Mouse (Mus musculus) testis, postnatal 10 days (tissue): ENCODE data around the gene Fam107a.

Experiments used
- DNase-seq: peaks from one replicate; pipeline ENCODE4 v3.0.0; 2021; ENCODE audit warnings: low spot score

The Fam107a gene

DNA sequence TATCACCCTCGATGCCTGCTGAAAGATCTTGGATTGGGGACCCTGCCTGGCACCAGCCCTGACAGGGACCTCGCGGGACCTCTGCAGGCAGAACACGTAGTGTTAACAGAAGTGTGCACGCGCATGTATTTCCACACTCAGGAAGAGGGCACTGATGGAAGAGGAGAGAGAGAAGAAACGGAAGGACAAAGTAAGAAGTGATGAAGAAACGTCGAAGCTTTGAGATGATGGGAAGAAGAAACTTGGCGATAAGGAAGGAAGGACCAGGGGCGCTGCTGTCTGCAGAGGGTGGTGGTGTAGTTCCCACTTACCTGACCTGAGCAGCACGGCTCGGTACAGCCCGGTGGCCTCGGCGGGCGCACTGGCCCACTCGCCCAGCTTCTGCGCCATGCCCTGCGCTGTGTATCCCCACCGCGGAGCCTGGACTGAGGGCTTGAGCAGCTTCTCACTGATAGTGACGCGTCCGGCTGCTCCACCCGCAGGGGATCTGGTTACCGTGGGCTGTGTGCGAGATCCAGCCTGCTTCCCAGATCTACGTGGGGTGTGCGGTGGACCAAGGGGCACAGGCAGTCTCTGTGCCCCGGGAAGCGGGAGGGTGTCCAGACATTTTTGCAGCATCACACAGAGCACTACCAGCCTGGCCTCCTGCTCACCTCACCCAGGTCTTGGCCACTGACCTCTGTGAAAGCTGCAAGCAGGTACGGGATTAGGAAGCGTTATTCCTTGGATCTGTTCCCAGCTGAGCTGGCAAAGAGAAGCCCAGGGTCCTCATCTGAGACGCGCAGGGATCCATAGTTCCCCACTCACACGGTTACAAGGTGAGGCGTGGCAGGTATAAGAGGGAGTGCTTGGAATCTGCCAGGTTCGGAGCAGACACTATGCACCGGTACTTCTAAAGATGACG lies at the start of gene Fam107a:
TSS of gene Fam107a (minus strand) at position 830 of the 904 bp plus-strand sequence.
- DNase-seq = no peak

DNA sequence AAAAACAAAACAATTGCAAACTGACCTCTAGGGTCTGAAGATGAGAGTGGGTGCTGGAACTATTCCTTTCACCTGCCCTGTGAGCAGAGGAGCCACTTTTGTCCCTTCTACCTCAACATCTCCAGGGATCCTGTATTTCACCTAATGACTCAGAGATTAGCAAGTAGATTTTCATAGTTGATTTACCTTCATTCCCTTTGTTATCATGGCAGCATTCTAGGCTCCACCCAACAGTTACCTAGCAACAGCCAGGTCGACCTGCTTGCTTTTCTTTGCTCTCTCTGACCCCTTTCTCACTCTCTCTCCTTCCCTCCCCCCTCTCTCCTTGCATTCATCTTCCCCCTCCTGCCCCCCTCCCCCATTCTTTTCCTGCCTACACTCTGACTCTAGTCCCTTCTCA lies 49.3 kb upstream of the Fam107a start:
- DNase-seq = no peak

DNA sequence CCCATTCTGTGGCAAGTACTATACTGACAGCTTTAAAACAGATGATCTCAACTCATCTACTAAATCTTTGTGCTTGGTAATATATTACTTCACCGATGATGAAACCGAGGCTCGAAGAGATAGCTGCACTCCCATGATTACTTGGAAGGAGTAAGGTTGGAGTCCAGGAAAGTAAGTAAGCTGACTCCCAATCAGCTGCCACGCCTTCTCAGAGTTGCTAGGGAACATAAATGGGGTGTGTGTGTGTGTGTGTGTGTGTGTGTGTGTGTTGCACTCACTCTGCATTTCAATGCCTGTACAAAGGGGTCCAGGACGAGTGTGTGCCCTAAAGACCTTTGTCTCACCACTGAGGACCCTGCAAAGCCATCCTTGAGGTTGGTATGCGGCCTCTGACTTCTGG lies 48.0 kb upstream of the Fam107a start:
- no peak for DNase-seq

DNA sequence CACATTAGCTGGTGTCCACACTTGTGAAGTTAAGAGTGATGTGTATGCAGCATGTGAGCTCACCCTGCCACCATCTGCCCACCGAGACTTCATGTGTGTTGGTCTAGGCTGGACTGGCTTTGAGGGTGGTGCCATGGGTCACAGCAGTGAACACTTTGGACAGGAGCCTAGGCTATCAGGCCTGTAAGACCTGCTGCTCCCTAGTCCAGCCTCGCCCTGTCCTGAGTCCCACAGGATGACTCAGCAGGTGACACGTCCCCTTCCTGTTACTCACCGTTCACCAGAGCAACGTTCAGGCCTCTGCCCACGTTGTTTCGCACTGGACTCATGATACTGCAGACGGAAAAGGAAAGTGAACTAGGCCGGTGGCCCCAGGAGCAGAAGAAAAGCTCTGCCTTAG lies 39.0 kb upstream of the Fam107a start:
- no peak for DNase-seq

DNA sequence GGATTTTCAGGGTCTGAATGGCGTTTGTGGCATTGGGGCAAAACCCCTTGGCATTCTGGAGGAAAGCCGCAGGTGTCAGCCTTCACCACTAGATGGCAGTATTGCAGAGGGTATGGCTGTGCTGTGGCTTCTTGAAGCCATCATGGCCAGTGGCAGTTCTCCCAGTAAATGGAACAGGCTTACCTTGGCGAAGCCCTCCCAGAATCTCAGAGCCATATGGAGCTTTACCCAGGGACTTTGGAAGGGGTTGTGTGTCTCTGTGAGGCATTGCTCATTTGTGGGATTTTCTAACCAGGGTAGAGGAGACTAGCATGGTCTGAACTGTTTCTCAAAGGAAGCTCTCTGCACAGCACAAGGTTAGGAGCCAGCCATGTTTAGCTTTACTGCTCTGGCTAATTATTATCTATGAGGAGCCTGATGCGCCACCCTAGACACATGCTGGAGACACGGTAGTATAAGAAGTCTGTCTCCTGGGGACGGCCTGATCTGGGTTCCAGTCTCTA lies 38.2 kb upstream of the Fam107a start:
- peak; percentile 78 for DNase-seq

DNA sequence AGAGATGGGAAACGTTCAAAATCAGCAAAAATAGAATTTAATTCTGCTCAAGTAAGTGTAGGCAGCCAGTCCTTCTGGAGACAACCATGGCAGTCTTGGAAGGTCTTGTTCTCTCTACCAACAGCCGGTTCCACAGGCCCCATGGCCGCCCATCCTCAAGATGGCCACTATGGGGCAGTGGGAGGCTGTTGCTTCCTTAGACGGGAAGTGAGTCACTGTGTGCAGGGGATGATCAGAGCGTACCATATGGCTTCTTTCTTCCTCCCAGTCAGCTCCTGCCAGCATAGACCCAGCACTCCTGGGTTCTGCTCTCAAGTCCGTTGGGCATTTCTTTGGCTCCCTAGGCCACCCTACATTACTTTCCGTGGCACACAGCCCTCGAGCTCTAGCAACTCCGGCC lies 31.1 kb upstream of the Fam107a start:
- no peak for DNase-seq

DNA sequence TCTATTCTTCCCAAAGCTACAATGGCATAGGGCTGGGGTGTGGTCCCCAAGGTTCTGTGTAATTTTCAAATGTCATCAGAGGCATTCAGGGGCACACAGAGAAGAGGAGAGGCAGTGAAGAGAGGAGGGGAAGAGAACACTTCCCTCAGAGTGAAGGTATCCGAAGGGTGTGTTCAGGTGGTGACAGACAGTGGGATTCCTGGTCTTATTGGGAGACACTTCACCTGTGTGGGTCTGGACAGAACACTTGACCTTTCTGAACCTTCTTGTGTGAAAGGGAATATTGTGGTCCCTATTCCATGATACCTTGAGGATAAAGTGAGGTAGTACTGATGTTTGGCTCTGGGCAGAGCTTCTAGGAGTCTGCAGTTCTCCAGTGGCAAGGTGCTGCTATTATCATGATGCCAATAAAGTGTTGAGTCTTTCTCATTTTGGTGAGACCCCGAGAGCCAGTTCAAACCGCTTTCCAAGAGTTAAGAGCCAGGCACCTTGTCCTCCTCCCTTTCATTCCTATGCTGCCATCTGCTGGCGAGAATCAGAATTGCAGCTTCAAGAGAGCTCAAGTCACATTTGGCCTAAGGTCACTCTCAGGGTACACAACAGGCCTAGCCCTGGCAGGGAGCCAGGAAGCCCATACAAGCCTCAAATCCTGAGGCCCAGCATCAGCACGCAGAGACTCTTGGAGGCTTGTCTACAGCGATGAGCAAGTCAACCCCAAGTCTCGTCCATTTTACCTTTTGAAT lies 28.6 kb upstream of the Fam107a start:
- DNase-seq = peak; percentile 97

DNA sequence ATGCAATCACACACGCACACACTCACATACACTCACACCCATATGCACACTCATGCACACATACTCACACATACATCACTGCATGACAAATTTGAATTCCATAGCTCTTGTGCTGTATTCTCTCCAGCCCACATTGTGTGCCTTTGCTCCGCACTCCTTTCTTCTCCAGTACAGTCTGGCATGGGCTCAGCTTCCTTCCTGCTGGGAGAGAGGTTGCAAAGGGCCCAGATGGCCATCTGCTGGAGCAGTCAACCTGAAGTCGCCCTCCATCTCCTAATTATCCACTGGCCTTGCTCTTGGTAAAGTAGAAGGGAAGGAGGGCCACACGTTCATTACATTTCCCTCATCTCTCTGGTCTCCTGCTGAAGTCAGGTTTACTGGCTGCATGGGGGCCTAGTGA lies 27.7 kb upstream of the Fam107a start:
- DNase-seq = no peak

DNA sequence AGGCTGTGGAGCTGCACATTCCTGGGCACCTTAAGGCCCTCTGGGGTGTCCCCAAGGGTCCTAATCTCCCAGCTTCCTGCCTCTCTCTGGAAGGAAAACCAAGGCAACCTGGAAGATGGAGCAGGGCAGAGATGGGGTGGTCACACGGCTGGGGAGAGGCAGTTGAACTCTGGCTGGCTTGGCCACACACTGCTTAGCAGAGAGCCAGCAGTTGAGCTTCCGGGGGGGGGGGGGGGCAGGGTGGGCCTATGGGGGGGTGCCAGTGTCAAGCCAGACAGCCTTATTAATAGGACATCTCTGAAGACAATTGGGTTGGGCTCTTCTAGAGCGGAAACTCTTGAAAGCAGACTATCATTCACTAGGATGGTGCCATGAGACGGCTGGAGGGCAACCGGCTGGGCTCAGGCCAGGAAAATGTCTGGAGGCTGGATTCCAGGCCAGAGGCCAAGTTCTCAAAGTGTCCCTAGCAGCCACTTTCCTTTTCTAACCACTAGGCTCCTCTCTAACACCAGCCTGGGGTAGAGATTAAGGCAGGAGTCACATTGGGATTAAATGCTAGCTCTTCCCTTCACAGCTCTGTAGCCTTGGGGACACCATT lies 24.8 kb upstream of the Fam107a start:
- no peak for DNase-seq

DNA sequence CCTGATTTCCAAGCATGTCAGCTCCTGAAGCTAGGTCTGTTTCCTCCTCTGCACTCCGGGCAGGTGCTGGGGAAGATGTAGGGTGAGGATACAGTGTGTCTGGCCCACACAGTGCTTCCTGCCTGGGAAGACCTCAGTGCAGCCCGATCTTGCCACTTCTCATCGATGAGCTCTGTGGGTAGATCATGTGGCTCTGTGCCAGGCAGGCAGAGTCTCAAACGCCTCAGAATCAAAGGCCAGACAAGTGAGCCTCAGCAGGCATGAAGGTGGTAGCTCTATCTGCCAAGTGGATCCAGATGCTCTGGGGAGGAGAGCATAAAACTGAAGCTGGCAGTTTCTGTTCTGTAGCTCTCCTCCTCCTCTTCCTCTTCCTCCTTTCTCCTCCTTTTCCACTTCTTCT lies 22.4 kb upstream of the Fam107a start:
- no peak for DNase-seq

DNA sequence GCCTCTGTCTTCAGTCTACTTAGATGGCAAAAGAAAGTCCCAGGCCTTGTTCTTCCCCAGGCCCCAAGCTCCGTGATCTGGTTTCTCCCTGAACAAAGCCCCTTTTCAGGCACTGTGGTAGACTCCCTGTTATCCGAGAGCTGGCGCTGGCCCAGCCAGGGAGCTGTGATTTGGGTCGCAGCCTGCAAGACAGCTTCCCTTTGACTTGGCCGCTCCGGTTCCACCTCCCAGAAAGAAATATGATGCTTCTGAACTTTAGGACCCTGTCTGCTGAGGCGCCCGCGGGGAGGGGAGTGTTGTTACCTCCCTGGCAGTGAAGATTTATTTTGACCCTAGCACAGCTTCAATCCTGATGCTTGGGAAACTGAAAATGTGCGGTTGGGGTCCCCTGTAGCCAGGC lies 18.1 kb upstream of the Fam107a start:
- peak; percentile 56 for DNase-seq

DNA sequence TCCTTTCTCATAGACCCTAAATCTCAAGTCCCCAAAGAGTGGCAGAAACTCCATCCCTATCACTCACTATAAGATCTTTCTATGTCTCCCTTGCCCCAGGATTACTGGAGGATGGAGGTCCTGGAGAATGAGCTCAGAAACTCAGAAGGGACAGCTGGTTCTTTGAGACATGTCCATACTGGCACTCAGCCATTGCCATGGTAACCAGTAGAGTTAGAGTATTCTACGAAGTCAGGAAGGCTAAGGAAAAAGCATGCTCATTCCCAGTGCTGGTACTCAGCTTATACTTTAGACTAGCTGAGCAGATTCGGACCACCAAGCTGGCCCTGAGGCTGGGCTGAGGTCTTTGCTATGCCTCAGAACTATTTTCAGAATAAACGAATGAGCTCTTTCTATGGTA lies 16.7 kb upstream of the Fam107a start:
- no peak for DNase-seq

DNA sequence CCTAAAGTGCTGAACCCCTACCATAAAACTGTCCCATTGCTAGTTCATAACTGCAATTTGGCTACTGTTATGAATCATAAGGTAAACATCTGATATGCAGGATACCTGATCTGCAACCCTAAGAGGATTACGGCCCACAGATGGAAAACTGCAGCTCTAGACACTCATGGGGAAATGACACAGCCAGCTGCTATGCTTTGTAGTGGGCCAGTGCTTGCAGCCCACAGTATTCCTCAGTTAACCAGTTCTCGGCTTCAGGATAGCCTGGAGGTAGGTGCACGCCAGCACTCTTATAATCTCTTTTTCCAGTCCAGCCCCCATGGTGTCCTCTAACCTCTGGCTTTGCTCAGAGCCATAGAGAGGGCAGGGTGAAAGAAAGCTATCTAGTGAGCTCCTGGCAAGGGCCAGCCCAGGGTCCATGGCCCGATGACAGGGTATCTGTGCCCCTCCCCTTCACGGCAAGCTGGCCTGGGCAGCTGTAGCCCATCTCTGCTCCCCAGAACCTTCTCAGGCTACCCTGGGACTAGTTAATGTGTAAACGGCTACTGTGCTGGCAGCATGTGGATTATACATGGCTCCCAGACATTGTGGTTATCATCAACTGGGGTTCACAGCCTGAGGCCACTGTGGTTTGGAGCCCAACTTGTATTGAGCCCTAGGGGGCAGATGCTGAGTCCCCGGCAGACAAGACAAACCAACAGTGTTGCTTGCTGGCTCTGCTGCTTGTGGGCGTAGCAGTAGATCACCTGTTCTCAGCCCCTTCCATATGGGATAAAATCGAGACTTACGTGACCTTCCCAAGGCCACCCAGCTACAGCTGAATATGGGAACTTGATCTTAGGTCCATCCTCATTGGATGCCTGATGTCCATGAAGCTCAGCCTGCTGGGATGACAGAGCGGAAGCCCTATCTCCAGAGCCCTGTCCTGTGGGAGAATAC lies 14.8 kb upstream of the Fam107a start:
- no peak for DNase-seq

DNA sequence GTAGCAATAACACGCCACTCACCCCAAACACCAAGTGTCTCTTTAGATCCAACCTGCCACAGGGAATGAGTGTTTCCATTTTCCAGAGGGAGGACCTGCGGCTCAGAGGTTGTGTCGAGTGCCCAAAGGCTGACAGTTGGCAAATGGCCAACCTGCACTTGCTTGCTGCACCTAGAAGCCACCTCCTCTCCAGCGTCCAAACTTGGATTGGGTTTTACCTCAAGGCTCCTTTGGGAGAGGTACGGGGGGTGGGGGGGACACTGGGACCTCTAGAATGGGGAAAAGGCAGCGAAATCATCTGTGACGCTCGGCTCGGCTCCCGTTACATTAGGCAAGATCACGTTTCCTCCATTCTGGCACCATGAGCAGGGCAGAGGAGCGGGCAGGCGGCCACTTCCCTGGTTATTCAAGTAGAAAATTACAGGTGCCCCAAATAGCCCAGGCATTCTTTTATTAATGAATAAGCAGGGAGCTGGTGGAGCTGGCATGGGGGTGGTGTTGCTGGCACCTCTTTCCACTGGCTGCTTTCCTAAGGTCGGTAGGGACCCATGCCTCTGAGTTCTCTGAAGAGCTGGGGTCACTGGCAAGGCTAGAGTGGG lies 13.6 kb upstream of the Fam107a start:
- no peak for DNase-seq

DNA sequence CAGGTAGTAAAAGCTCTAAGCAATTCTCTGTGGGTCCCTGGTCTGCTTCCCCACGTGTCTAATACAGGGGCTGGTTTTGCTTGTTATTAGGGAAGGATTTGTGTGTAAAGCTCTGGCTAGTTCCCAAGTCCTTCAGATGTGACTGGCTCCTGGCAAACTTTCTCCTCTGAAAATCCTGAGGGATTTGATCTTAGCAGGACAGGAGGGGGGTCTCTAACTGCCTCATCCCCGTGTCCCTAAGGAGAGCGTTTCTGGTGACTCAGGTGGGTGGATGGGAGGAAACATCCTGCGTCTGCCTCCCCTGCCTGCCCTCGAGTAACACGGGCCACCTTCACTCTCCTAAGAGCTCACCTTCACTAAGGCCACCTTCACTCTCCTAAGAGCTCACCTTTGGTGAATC lies 12.6 kb upstream of the Fam107a start:
- no peak for DNase-seq

DNA sequence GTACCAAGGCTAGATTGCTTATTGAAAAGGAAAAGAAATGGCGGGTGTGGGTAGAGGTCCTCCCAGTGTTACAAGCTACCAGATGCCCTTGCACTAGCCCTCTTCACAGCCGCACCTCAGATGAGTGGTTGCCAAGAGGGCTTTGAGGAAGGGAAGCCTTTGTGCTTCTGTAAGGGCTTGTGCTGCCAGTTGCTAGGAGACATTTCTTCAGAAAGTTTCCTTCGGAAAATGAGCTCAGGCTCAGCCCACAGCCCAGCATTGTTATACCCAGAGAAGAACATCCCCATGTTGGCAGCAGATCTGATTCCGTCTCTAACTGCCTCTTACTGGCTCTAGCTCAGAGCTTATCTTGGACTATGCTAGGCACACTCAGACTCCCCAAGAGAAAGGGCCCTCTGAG lies 11.7 kb upstream of the Fam107a start:
- no peak for DNase-seq

DNA sequence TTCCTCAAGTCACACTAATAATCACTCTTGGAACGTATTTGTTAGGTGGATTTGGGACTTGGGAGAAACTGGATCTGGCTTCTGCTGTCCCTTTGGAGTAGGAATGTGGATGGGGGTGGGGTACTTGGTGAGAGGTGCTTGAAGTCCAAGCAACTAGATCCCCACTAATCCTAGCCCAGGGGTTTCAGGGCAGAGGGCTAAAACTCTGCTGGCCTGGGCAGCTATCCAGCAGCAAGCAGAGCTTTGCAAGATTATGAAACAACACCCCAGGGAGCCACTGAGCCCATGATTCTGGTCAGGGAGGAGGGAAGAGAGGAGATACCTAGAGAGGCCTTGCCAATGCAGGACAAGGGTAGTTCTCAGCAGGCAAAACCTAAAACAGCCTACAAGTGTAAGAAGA lies 9.5 kb upstream of the Fam107a start:
- DNase-seq = no peak

DNA sequence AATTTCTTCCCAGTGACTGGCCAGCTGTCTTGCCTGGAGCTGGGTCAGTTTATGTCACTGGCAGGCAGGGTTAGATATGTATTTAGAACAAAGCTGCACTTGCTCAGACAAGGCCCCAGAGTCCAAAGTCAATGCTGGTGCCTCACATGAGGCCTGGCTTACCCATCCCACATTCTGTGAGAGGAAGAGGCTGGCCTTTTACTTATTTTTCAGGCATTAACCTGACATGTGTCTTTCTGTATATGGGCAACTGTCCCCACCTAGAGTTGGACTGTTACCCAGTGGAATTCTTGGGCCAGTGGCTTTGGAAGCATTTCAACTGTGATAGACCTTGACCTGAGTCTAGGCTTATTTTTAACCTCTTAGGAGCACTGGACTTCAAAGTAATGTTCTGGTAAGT lies 9.1 kb upstream of the Fam107a start:
- DNase-seq = no peak

DNA sequence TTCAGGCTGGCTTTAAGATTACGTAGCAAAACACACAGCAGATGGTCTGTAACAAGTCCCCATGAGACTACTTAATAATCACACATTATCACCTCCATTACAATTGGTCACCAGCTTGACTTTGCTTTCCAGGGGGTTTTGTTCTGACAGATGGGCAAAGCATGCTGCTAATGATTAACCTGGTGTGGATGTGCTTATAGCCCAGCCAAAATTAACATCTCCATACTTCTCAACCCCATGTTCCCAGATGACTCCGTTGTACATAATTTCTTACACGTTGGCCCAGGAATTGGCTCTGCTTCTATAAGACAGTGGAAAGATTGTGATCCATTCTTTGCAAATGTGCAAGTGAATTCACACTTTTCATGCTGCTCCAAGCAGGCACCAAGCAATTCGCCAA lies 7.9 kb upstream of the Fam107a start:
- no peak for DNase-seq

DNA sequence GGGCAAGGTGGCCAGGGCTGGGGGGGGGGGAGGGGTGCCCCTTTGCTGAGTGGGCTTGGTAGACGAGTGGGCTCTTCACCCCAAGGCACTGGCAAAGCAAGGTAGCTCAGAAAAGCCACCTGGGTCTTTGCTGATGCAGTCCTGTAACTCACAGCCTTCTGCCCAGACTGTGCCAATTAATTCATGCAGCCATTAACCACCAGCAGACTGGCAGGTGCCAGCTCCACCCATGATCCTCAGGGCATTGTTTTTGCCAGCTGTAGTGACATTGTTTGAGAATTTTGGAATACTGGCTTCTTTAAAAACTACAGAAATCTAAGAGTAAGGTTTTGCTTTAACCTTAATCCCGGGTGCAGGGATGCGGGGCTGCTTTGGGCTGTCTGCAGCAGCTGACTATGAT lies 2.7 kb upstream of the Fam107a start:
- no peak for DNase-seq
